9 mouse cellular contexts compared by ENCODE assay signal in genomic region chr16:78199252-78199651, GRCm38 (mm10).
A peak's percentile ranks its signal among the peaks of the same experiment; 100 is the strongest.
DNase-seq lines count a peak whose midpoint lies in the region; ATAC-seq and TF ChIP-seq lines count a peak whose summit lies in the region.
"Had no signal": no experiment of that assay in that cellular context is flagged by ENCODE, and none has a peak within 500 bp of the region (broad histone marks: within the 10 kb centered on the region; RNA-seq: fewer than 3 reads in every experiment).

No protein-coding gene starts in this region.

- peak overlapping the region; percentile 34; the same call in 1 of the 2 replicates for H3K9ac ChIP-seq in heart, embryonic 14.5 days (ENCODE audit: low read length)
- H3K9ac ChIP-seq in limb, embryonic 13.5 days = no peak overlapping the region
- no peak overlapping the region for H3K9ac ChIP-seq in intestine, postnatal 0 days (ENCODE audit: low read depth, low read length)
- H3K9ac ChIP-seq: liver, embryonic 15.5 days; neural tube, embryonic 13.5 days had no signal

- ATAC-seq in heart, embryonic 14.5 days (ENCODE audit: insufficient number of reproducible peaks, insufficient read depth, low FRiP score, low read depth) = no peak
- ATAC-seq in limb, embryonic 13.5 days (ENCODE audit: low FRiP score, low read depth) = no peak
- peak; percentile 30 for ATAC-seq in CD4-positive, CD25-positive, alpha-beta regulatory T cell, adult 4 months
- no peak for ATAC-seq in intestine, postnatal 0 days

- peaks cover 0 to 4% of the 10 kb centered on the region in 2 experiments; a peak in 1 of 4 replicates for H3K4me1 ChIP-seq in heart, embryonic 14.5 days (ENCODE audit: control insufficient read depth in 2 of 2, insufficient read depth in 2 of 2, low read length in 2 of 2)
- H3K4me1 ChIP-seq in limb, embryonic 13.5 days = 0 out of 2 replicates have a peak, but pooled peaks cover 4% of the 10 kb centered on the region
- H3K4me1 ChIP-seq in limb, embryonic 10.5 days = no peaks in the 10 kb centered on the region
- no peaks in the 10 kb centered on the region for H3K4me1 ChIP-seq in intestine, postnatal 0 days (replicated peaks; ENCODE audit: control insufficient read depth, insufficient read depth, low read length)
- H3K4me1 ChIP-seq: liver, embryonic 15.5 days; neural tube, embryonic 13.5 days had no signal

- no peaks in the 10 kb centered on the region for H3K27me3 ChIP-seq in heart, embryonic 14.5 days (ENCODE audit: control insufficient read depth, insufficient read depth, low read length)
- H3K27me3 ChIP-seq in limb, embryonic 13.5 days = 0 out of 2 replicates have a peak, but pooled peaks cover 4% of the 10 kb centered on the region
- H3K27me3 ChIP-seq in limb, embryonic 10.5 days (ENCODE audit: low read depth, poor library complexity, severe bottlenecking) = no peaks in the 10 kb centered on the region
- H3K27me3 ChIP-seq in intestine, postnatal 0 days (replicated peaks; ENCODE audit: control insufficient read depth, insufficient read depth, low read length) = no peaks in the 10 kb centered on the region
- H3K27me3 ChIP-seq: liver, embryonic 15.5 days; neural tube, embryonic 13.5 days had no signal

- no peak for DNase-seq in heart, adult 9 months (ENCODE audit: low spot score in 2 of 2)
- DNase-seq in limb, embryonic 10.5 days (ENCODE audit: low spot score) = no peak
- no peak for DNase-seq in cerebellum, postnatal 25 days

- 74% methylated on average over 10 of the region's 10 CpGs for WGBS in heart, embryonic 14.5 days
- 70% methylated on average over 10 of the region's 10 CpGs for WGBS in limb, embryonic 13.5 days
- 80% methylated on average over 10 of the region's 10 CpGs for WGBS in limb, embryonic 10.5 days
- 75% methylated on average over 10 of the region's 10 CpGs for WGBS in intestine, postnatal 0 days

- H3K27ac ChIP-seq in heart, embryonic 14.5 days (replicated peaks in 1 of 2; ENCODE audit: control insufficient read depth in 1 of 2, insufficient read depth in 1 of 2, low read depth in 2 of 2, low read length in 2 of 2) = no peak overlapping the region
- no peak overlapping the region for H3K27ac ChIP-seq in limb, embryonic 13.5 days
- H3K27ac ChIP-seq in limb, embryonic 10.5 days = no peak overlapping the region
- H3K27ac ChIP-seq in intestine, postnatal 0 days (ENCODE audit: low read depth, low read length) = no peak overlapping the region
- H3K27ac ChIP-seq: liver, embryonic 15.5 days; neural tube, embryonic 13.5 days had no signal

- H3K9me3 ChIP-seq in heart, embryonic 14.5 days (ENCODE audit: control insufficient read depth, low read length) = no peaks in the 10 kb centered on the region
- H3K9me3 ChIP-seq in limb, embryonic 13.5 days = no peaks in the 10 kb centered on the region
- H3K9me3 ChIP-seq in limb, embryonic 10.5 days (replicated peaks) = no peaks in the 10 kb centered on the region
- no peaks in the 10 kb centered on the region for H3K9me3 ChIP-seq in intestine, postnatal 0 days (ENCODE audit: control insufficient read depth)
- H3K9me3 ChIP-seq: liver, embryonic 15.5 days; neural tube, embryonic 13.5 days had no signal

- H3K4me2 ChIP-seq in heart, embryonic 14.5 days (ENCODE audit: low read length) = peak overlapping the region; percentile 47
- peak overlapping the region; percentile 37; the same call in 1 of the 2 replicates for H3K4me2 ChIP-seq in limb, embryonic 13.5 days (replicated peaks)
- peak overlapping the region; percentile 49 for H3K4me2 ChIP-seq in intestine, postnatal 0 days (replicated peaks; ENCODE audit: low read depth)
- H3K4me2 ChIP-seq: liver, embryonic 15.5 days; neural tube, embryonic 13.5 days had no signal

- H3K4me3 ChIP-seq in heart, embryonic 14.5 days (ENCODE audit: control insufficient read depth in 1 of 2, insufficient read depth in 1 of 2, low read depth in 1 of 2, low read length in 2 of 2) = no peak overlapping the region
- no peak overlapping the region for H3K4me3 ChIP-seq in limb, embryonic 13.5 days
- no peak overlapping the region for H3K4me3 ChIP-seq in limb, embryonic 10.5 days
- H3K4me3 ChIP-seq in intestine, postnatal 0 days (ENCODE audit: low read depth, low read length) = no peak overlapping the region
- H3K4me3 ChIP-seq: liver, embryonic 15.5 days; neural tube, embryonic 13.5 days had no signal

- TF ChIP-seq CTCF in intestine, postnatal 0 days (IDR thresholded peaks at IDR 0.05; ENCODE audit: low read depth) = no peak

- no peaks in the 10 kb centered on the region for H3K36me3 ChIP-seq in heart, embryonic 14.5 days (ENCODE audit: control insufficient read depth, insufficient read depth, low read length)
- H3K36me3 ChIP-seq in limb, embryonic 13.5 days = no peaks in the 10 kb centered on the region
- no peaks in the 10 kb centered on the region for H3K36me3 ChIP-seq in limb, embryonic 10.5 days
- no peaks in the 10 kb centered on the region for H3K36me3 ChIP-seq in intestine, postnatal 0 days (ENCODE audit: control insufficient read depth, insufficient read depth)
- H3K36me3 ChIP-seq: liver, embryonic 15.5 days; neural tube, embryonic 13.5 days had no signal
